Mouse (Mus musculus): ENCODE data around the gene Ywhag. TPM values are rescaled to one million over a fixed set of nuclear protein-coding genes. Genes with fewer than 3 reads are reported as not detected.

Ywhag gene
- polyA plus RNA-seq, 1 experiment from 2014 or later: 208 TPM

DNA sequence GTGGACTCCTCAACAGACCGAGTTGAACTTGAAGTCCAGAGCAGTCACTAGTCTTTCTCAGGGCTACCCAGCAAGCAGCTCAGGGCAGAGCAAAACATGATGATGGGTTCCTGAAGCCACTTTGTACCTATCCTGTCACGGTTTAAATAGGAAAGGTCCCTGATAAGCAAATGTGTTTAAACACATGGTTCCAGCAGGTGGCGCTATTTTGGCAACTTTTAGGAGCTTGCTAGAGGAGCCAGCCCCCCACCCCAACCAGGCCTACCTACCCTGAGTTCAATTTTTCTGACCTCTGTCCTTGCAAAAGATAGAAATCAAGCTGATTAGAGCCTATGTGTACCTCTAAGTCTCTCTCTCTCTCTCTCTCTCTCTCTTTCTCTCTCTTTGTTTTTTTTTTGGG, 36.4 kb downstream of the Ywhag start:
- 20% methylated on average over 3 of the region's 3 CpGs for WGBS
- Histone ChIP-seq H3K4me3 (ENCODE audit: low read depth, low read length) (no peak overlapping the region), H3K4me1 (replicated peaks; ENCODE audit: control insufficient read depth, insufficient read depth, low read length) (no peaks in the 10 kb centered on the region), H3K27ac (ENCODE audit: low read depth, low read length) (no peak overlapping the region), H3K9ac (ENCODE audit: low read depth, low read length) (no peak overlapping the region), H3K27me3 (ENCODE audit: control insufficient read depth, insufficient read depth, low read length) (no peaks in the 10 kb centered on the region), H3K4me2 (replicated peaks; ENCODE audit: low read depth, low read length) (no peak overlapping the region), H3K9me3 (ENCODE audit: control insufficient read depth, low read length) (no peaks in the 10 kb centered on the region), H3K36me3 (ENCODE audit: control insufficient read depth, insufficient read depth, low read length) (no peaks in the 10 kb centered on the region)
- DNase-seq (ENCODE audit: low spot score) (peak; percentile 76), ATAC-seq (ENCODE audit: low FRiP score) (no peak)

DNA sequence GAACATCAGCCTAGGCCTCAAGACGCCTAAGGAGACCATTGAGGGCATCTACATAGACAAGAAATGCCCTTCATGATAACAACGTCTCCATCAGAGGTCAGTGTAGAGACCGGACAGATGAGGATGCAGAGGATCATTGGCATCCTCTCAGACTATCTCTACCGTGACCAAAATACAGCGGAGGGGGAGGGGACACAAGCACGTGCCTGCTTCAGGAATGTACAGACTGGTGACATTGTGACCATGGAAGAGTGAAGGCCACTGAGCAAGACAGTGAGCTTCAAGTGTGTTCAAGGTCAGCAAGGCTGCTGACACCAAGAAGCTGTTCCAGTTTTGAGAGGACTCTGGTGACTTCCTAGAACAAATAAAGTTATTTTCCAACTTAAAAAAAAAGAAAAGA, 39.5 kb downstream of the Ywhag start:
- Histone ChIP-seq H3K9me3 (ENCODE audit: control insufficient read depth, low read length) (no peaks in the 10 kb centered on the region), H3K4me1 (replicated peaks; ENCODE audit: control insufficient read depth, insufficient read depth, low read length) (no peaks in the 10 kb centered on the region), H3K4me2 (replicated peaks; ENCODE audit: low read depth, low read length) (no peak overlapping the region), H3K4me3 (ENCODE audit: low read depth, low read length) (no peak overlapping the region), H3K27me3 (ENCODE audit: control insufficient read depth, insufficient read depth, low read length) (peaks cover 3% of the 10 kb centered on the region; the same call in 1 of the 2 replicates), H3K9ac (ENCODE audit: low read depth, low read length) (no peak overlapping the region), H3K36me3 (ENCODE audit: control insufficient read depth, insufficient read depth, low read length) (no peaks in the 10 kb centered on the region), H3K27ac (ENCODE audit: low read depth, low read length) (no peak overlapping the region)
- no peak for DNase-seq (ENCODE audit: low spot score)
- no peak for ATAC-seq (ENCODE audit: low FRiP score)
- 86% methylated on average over 6 of the region's 6 CpGs for WGBS

DNA sequence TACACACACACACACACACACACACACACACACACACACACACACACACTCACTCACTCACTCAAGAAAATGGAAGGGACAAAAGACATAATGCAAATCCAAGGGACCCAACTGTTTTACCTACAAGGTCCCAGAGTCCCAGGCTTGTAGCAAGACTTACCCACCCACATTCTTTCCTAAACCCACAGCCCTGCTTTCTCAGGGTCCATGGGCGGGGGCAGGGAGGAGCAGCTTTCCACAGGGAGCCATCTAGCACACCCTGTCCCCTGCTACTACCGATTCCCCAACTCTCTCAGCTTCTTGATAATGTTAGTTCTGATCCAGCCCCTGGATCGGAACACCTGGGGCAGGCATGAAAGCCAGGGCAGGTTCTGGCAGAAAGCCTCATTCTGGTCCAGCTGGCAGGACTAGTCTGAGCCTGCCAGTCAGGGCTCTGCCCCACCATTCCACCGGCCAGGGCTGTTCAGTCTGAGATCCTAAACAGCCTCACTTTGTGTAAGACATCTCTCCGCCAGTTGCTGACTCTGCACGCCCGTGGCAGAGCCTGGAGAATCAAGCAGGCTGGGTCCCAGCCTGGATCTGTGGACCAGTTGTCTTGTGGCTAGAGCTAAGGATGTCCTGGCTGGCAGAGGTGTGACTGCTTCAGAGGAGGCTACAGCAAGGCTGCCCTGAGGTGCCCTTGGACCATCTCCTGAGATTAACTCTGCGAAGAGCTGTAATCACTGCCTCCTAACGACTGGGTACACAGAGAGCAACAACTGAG, 41.6 kb downstream of the Ywhag start:
- Histone ChIP-seq H3K36me3 (ENCODE audit: control insufficient read depth, insufficient read depth, low read length) (no peaks in the 10 kb centered on the region), H3K27me3 (ENCODE audit: control insufficient read depth, insufficient read depth, low read length) (peaks cover 17% of the 10 kb centered on the region), H3K4me2 (replicated peaks; ENCODE audit: low read depth, low read length) (no peak overlapping the region), H3K9ac (ENCODE audit: low read depth, low read length) (no peak overlapping the region), H3K4me1 (replicated peaks; ENCODE audit: control insufficient read depth, insufficient read depth, low read length) (peaks cover 4% of the 10 kb centered on the region; the same call in 1 of the 2 replicates), H3K27ac (ENCODE audit: low read depth, low read length) (no peak overlapping the region), H3K9me3 (ENCODE audit: control insufficient read depth, low read length) (no peaks in the 10 kb centered on the region), H3K4me3 (ENCODE audit: low read depth, low read length) (no peak overlapping the region)
- DNase-seq (ENCODE audit: low spot score) (no peak), ATAC-seq (ENCODE audit: low FRiP score) (no peak)
- WGBS: 55% methylated on average over 9 of the region's 9 CpGs

DNA sequence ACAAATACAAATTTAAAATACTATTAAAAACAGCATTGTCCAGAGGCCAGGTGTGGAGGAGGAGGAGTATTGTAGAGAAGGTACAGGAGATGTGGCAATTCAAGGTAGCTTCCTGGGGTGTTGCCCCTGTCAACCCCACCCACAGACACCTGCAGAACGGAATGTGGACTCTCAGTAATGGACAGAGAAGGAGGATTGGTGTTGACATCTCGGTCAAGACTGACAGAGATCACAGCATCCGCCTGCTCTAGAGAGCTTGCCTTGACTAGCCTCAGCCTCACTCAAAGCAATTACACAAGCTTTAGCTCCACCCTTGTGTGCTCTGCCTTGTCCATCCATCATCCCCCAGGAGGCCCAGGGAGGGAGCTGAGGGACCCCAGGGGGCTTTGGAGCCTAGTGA, 43.5 kb downstream of the Ywhag start:
- no peaks in the 10 kb centered on the region for H3K9me3 ChIP-seq (ENCODE audit: control insufficient read depth, low read length)
- H3K27me3 ChIP-seq (ENCODE audit: control insufficient read depth, insufficient read depth, low read length): peaks cover 23% of the 10 kb centered on the region
- H3K4me3 ChIP-seq (ENCODE audit: low read depth, low read length): no peak overlapping the region
- H3K9ac ChIP-seq (ENCODE audit: low read depth, low read length): no peak overlapping the region
- H3K36me3 ChIP-seq (ENCODE audit: control insufficient read depth, insufficient read depth, low read length): no peaks in the 10 kb centered on the region
- peaks cover 7% of the 10 kb centered on the region; the same call in 1 of the 2 replicates for H3K4me1 ChIP-seq (replicated peaks; ENCODE audit: control insufficient read depth, insufficient read depth, low read length)
- ATAC-seq (ENCODE audit: low FRiP score) (no peak), DNase-seq (ENCODE audit: low spot score) (no peak)
- 52% methylated on average over 3 of the region's 3 CpGs for WGBS
- no peak overlapping the region for H3K27ac ChIP-seq (ENCODE audit: low read depth, low read length)
- no peak overlapping the region for H3K4me2 ChIP-seq (replicated peaks; ENCODE audit: low read depth, low read length)

DNA sequence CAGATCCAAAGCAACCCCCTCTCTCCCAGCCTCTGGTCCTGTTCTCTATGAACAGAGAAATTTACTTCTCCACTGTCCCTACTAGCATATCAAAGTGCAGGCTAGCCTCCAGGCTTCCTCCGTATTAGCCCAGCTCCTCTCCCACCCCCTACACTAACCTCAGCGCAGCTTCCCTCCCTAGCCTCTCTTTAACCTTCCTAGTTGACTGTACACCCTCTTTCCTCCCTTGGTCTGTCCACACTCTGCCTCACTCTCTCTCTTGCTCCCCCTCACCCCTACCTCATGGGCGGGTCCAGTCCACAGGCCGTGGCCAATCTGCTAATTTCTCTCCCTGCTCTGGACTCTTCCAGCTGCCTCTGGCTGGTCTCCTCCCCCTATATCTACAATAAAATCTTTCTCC, 44.1 kb downstream of the Ywhag start:
- Histone ChIP-seq H3K4me2 (replicated peaks; ENCODE audit: low read depth, low read length) (no peak overlapping the region), H3K27ac (ENCODE audit: low read depth, low read length) (no peak overlapping the region), H3K27me3 (ENCODE audit: control insufficient read depth, insufficient read depth, low read length) (peaks cover 23% of the 10 kb centered on the region), H3K36me3 (ENCODE audit: control insufficient read depth, insufficient read depth, low read length) (no peaks in the 10 kb centered on the region), H3K9ac (ENCODE audit: low read depth, low read length) (no peak overlapping the region), H3K4me1 (replicated peaks; ENCODE audit: control insufficient read depth, insufficient read depth, low read length) (peaks cover 7% of the 10 kb centered on the region; the same call in 1 of the 2 replicates), H3K9me3 (ENCODE audit: control insufficient read depth, low read length) (no peaks in the 10 kb centered on the region), H3K4me3 (ENCODE audit: low read depth, low read length) (no peak overlapping the region)
- WGBS: 48% methylated on average over 4 of the region's 4 CpGs
- no peak for DNase-seq (ENCODE audit: low spot score)
- ATAC-seq (ENCODE audit: low FRiP score): no peak

DNA sequence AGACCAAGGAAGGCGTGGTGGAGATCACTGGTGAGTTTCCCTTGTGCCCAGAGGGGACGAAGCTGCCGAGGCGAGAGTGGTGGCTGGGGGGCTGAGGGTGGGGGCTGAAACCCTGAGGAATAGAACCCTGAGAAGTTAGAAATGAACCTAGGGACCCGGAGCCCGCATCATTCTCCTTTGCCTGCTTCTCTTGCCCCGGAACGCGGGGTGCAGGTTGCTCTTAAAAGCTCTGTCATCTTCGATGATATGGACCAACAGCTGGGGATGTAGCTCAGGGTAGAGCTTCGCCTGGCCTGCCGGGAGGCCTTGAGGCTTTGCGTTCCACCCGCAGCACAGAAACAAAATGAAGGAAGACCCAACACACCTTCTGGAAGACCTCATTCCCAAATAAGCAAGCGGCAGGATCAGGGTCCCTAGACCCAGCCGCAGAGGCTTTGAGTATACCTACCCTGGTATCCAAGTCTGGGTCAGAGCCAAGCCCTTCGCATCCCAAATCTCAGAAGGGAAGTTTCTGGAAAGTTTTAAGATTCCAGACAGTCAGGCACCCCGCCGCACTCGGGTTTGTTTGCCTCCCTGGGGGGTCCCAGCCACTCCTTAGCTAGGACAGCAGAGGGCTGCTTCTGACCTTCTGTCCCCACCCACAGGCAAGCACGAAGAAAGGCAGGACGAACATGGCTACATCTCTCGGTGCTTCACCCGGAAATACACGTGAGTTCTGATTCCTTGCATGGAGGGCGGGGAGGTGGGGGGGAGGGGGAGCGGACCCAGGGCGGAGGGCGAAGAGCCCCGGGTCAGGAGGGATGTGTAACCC, 45.8 kb downstream of the Ywhag start:
- Histone ChIP-seq H3K4me2 (replicated peaks; ENCODE audit: low read depth, low read length) (peak overlapping the region; percentile 26; the same call in 1 of the 2 replicates), H3K27ac (ENCODE audit: low read depth, low read length) (no peak overlapping the region), H3K27me3 (ENCODE audit: control insufficient read depth, insufficient read depth, low read length) (peaks cover 23% of the 10 kb centered on the region), H3K9me3 (ENCODE audit: control insufficient read depth, low read length) (no peaks in the 10 kb centered on the region), H3K4me3 (ENCODE audit: low read depth, low read length) (no peak overlapping the region), H3K4me1 (replicated peaks; ENCODE audit: control insufficient read depth, insufficient read depth, low read length) (peaks cover 7% of the 10 kb centered on the region; the same call in 1 of the 2 replicates), H3K9ac (ENCODE audit: low read depth, low read length) (no peak overlapping the region), H3K36me3 (ENCODE audit: control insufficient read depth, insufficient read depth, low read length) (no peaks in the 10 kb centered on the region)
- 4% methylated on average over 30 of the region's 30 CpGs for WGBS
- ATAC-seq (ENCODE audit: low FRiP score) (no peak), DNase-seq (ENCODE audit: low spot score) (peak; percentile 32)

DNA sequence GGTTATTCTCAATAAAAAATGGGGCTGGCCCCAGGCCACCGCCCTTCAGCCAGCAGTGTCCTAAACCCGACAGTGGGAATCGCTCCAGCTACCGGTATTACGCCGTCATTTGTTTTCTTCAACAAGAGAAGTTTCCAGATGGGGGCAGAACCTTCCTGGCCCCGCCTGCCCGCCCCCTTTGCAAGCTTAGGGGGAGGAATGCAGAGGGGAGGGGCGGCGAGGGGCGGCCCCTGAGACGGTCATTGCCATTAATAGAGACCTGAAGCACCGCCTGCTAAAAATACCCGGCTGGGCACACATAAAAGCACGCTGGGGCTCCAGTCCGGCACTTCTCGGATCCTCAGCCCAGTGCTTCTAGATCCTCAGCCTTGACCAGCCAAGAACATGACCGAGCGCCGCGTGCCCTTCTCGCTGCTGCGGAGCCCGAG, 46.7 kb downstream of the Ywhag start, which contains the start of gene Hspb1:
TSS of gene Hspb1 (plus strand) at position 245 of the 428 bp plus-strand sequence.
- Histone ChIP-seq H3K27me3 (ENCODE audit: control insufficient read depth, insufficient read depth, low read length) (peaks cover 23% of the 10 kb centered on the region), H3K9ac (ENCODE audit: low read depth, low read length) (0 out of 2 replicates have a peak within 1 kb of the TSS, but pooled peaks have one; percentile 33), H3K27ac (ENCODE audit: low read depth, low read length) (no peak within 1 kb of the TSS), H3K4me2 (replicated peaks; ENCODE audit: low read depth, low read length) (peak within 1 kb of the TSS; percentile 30; the same call in 1 of the 2 replicates), H3K4me3 (ENCODE audit: low read depth, low read length) (peak within 1 kb of the TSS; percentile 12), H3K9me3 (ENCODE audit: control insufficient read depth, low read length) (no peaks in the 10 kb centered on the region), H3K36me3 (ENCODE audit: control insufficient read depth, insufficient read depth, low read length) (no peaks in the 10 kb centered on the region), H3K4me1 (replicated peaks; ENCODE audit: control insufficient read depth, insufficient read depth, low read length) (peaks cover 7% of the 10 kb centered on the region; the same call in 1 of the 2 replicates)
- ATAC-seq (ENCODE audit: low FRiP score): no peak
- WGBS: 2% methylated on average over 19 of the region's 24 CpGs
- peak; percentile 59 for DNase-seq (ENCODE audit: low spot score)

DNA sequence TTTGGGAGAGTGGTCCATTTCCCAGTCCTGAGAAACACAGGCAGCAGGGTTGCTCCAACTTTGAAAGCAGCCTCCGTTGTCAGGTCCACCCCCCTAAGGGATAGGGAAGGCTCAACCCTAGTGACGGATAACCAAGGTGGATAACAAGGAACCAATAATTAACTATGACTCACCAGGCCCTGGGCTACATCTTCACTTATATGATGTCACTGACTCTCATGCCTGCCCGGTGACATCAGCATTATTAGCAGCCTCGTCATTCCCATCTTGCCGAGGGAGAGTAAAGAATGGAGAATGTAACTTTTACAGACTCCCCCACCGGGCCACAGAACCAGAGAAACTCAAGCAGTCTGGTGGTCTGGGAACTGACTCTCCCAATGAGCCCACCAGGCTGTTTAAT, 49.8 kb downstream of the Ywhag start:
- Histone ChIP-seq H3K9me3 (ENCODE audit: control insufficient read depth, low read length) (no peaks in the 10 kb centered on the region), H3K4me1 (replicated peaks; ENCODE audit: control insufficient read depth, insufficient read depth, low read length) (peaks cover 7% of the 10 kb centered on the region; the same call in 1 of the 2 replicates), H3K27me3 (ENCODE audit: control insufficient read depth, insufficient read depth, low read length) (peaks cover 17% of the 10 kb centered on the region), H3K9ac (ENCODE audit: low read depth, low read length) (no peak overlapping the region), H3K36me3 (ENCODE audit: control insufficient read depth, insufficient read depth, low read length) (no peaks in the 10 kb centered on the region), H3K4me2 (replicated peaks; ENCODE audit: low read depth, low read length) (no peak overlapping the region), H3K27ac (ENCODE audit: low read depth, low read length) (no peak overlapping the region), H3K4me3 (ENCODE audit: low read depth, low read length) (no peak overlapping the region)
- DNase-seq (ENCODE audit: low spot score) (no peak), ATAC-seq (ENCODE audit: low FRiP score) (no peak)
- 77% methylated on average over 6 of the region's 6 CpGs for WGBS
